Mouse (Mus musculus): ENCODE results near the gene Olfr364-ps1. TPM values are rescaled to one million over a fixed set of nuclear protein-coding genes. Genes with fewer than 3 reads are reported as not detected.

Gene Olfr364-ps1
- not detected in 2 replicates for polyA plus RNA-seq (2016; fragmentation: Nextera tagmentation; extraction: Ambion mirVana)

DNA sequence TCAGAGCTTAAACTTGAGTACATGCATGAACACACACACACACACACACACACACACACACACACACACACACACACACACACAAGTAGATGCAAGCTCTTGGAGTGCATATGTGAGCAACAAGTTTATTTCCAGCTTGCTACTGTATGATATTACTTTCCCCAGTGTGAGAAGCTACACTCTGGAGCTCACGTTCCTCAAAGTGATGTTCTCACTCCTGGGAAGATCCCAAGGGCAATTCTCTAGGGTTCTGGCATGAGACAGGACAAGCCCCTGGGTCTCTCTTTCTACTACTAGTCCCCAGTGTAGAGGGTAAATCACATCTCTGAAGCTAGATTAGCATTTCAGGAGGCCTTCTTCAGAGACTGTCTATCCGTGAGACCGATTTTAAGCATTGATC is at the start of gene Olfr364-ps1:
TSS of gene Olfr364-ps1 (plus strand) at position 301 of the 400 bp plus-strand sequence.
- H3K4me2 ChIP-seq (replicated peaks), result no peak within 1 kb of the TSS
- ATAC-seq (ENCODE audit: low FRiP score, low read depth), result no peak
- H3K27me3 ChIP-seq (replicated peaks), result no peaks in the 10 kb centered on the region
- H3K4me1 ChIP-seq, result no peaks in the 10 kb centered on the region
- no peak within 1 kb of the TSS for H3K9ac ChIP-seq
- H3K9me3 ChIP-seq, result peaks cover 18% of the 10 kb centered on the region; the same call in 1 of the 2 replicates
- no peak within 1 kb of the TSS for H3K4me3 ChIP-seq
- no peak within 1 kb of the TSS for H3K27ac ChIP-seq
- 87% methylated on average over 3 of the region's 3 CpGs for WGBS
- no peaks in the 10 kb centered on the region for H3K36me3 ChIP-seq

- Histone ChIP-seq H3K4me1 (no peaks in the 10 kb centered on the region), H3K9me3 (peaks cover 17% of the 10 kb centered on the region), H3K4me3 (no peak within 1 kb of the TSS), H3K4me2 (replicated peaks) (no peak within 1 kb of the TSS), H3K27me3 (replicated peaks) (no peaks in the 10 kb centered on the region), H3K27ac (no peak within 1 kb of the TSS), H3K36me3 (no peaks in the 10 kb centered on the region), H3K9ac (no peak within 1 kb of the TSS)
- 86% methylated on average over 1 of the region's 1 CpGs for WGBS
- no peak for ATAC-seq (ENCODE audit: low FRiP score, low read depth)
Observed at GRCm38 (mm10) chr2:37117810-37118209, 21.3 kb upstream of the Olfr364-ps1 start, which contains the start of gene Olfr362. Olfr362 (minus strand) TSS chr2:37117910.

DNA sequence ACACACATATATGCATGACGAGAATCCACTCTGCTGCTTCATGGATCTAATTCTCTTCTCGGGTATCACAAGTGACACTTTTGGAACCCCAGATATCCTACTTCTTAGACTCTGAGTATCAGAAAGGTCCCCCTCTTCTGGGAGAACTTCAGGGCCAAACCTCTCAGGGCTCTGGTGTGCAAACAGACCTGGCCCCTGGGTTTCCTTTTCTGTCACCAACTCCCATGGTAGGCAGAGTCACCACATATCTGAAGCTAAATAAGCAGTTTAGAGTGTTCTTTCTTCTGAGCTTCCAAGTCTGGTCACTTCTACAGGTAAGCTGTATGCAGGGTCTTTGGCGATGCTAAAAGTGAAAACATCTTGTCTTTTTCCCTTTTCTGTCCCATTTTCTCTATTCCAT is 48.8 kb downstream of the Olfr364-ps1 start, which contains the start of gene Olfr365:
TSS of gene Olfr365 (plus strand) at position 301 of the 400 bp plus-strand sequence.
- ATAC-seq (ENCODE audit: low FRiP score, low read depth), result no peak
- 0 out of 2 replicates have a peak, but pooled peaks cover 11% of the 10 kb centered on the region for H3K9me3 ChIP-seq
- H3K27me3 ChIP-seq (replicated peaks), result no peaks in the 10 kb centered on the region
- no peak within 1 kb of the TSS for H3K4me3 ChIP-seq
- H3K36me3 ChIP-seq, result no peaks in the 10 kb centered on the region
- H3K27ac ChIP-seq, result no peak within 1 kb of the TSS
- WGBS, result 77% methylated on average over 3 of the region's 3 CpGs
- H3K9ac ChIP-seq, result no peak within 1 kb of the TSS
- H3K4me1 ChIP-seq, result no peaks in the 10 kb centered on the region
- no peak within 1 kb of the TSS for H3K4me2 ChIP-seq (replicated peaks)

Other genes with a start within 250 kb of the Olfr364-ps1 start
- gene Olfr353, start 246.4 kb upstream of the Olfr364-ps1 start, polyA plus RNA-seq (2016; fragmentation: Nextera tagmentation; extraction: Ambion mirVana), result not detected in 2 replicates
- not detected in 2 replicates for gene Olfr354, start 233.6 kb upstream of the Olfr364-ps1 start, polyA plus RNA-seq (2016; fragmentation: Nextera tagmentation; extraction: Ambion mirVana)
- not detected in 2 replicates for gene Olfr355, start 210.4 kb upstream of the Olfr364-ps1 start, polyA plus RNA-seq (2016; fragmentation: Nextera tagmentation; extraction: Ambion mirVana)
- not detected in 2 replicates for gene Olfr356, start 202.2 kb upstream of the Olfr364-ps1 start, polyA plus RNA-seq (2016; fragmentation: Nextera tagmentation; extraction: Ambion mirVana)
- gene Olfr357, start 145.5 kb upstream of the Olfr364-ps1 start, polyA plus RNA-seq (2016; fragmentation: Nextera tagmentation; extraction: Ambion mirVana), result not detected in 2 replicates
- gene Olfr358, start 130.0 kb upstream of the Olfr364-ps1 start, polyA plus RNA-seq (2016; fragmentation: Nextera tagmentation; extraction: Ambion mirVana), result not detected in 2 replicates
- gene Olfr360, start 73.6 kb upstream of the Olfr364-ps1 start, polyA plus RNA-seq (2016; fragmentation: Nextera tagmentation; extraction: Ambion mirVana), result not detected in 2 replicates
- not detected in 2 replicates for gene Olfr361, start 50.0 kb upstream of the Olfr364-ps1 start, polyA plus RNA-seq (2016; fragmentation: Nextera tagmentation; extraction: Ambion mirVana)
- not detected in 2 replicates for gene Olfr362, start 21.4 kb upstream of the Olfr364-ps1 start, polyA plus RNA-seq (2016; fragmentation: Nextera tagmentation; extraction: Ambion mirVana)
- gene Olfr365, start 48.9 kb downstream of the Olfr364-ps1 start, polyA plus RNA-seq (2016; fragmentation: Nextera tagmentation; extraction: Ambion mirVana), result not detected in 2 replicates
- not detected in 2 replicates for gene Olfr366, start 72.3 kb downstream of the Olfr364-ps1 start, polyA plus RNA-seq (2016; fragmentation: Nextera tagmentation; extraction: Ambion mirVana)
- not detected in 2 replicates for gene Olfr368, start 187.2 kb downstream of the Olfr364-ps1 start, polyA plus RNA-seq (2016; fragmentation: Nextera tagmentation; extraction: Ambion mirVana)
- 76.8 and 81.0 TPM in 2 replicates for gene Pdcl, start 220.0 kb downstream of the Olfr364-ps1 start, polyA plus RNA-seq (2016; fragmentation: Nextera tagmentation; extraction: Ambion mirVana)

All from neural tube, embryonic 12.5 days (tissue).